Mouse (Mus musculus) mouse trophoblast stem cell (cell line): ENCODE data around the gene Kmt2c.

Experiments
- in situ Hi-C, 2 experiments: fragments of 300-500 bp; cut with MseI, MboI; formaldehyde crosslinking; loops; 2 replicates in 1 of 2; 3 replicates in 1 of 2; pipeline ENCODE4 v1.15.1; 2025

Kmt2c gene

DNA sequence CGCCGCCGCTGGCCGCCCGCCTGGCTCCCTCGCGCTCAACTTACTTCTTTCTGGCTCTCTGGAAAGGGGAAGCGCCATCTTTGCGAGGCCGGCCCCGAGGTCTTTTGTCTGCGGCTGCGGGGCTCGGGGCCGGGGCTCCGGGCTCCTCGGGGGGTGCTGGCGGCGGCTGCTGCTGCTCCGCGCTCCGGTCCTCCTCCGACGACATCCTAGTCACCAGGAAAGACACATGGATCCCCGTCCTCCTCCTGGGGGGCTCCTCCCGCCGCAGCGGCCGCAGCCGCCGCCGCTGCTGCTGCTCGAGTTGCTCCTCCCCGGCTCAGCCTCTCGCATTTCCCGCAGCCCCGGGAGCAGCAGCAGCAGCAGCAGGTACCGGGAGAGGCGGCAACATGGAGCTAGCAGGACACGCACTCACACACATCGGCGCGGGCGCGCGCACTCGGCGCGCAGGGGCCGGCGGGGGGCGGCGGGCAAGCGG lies at the start of gene Kmt2c:
TSS of gene Kmt2c (minus strand) at position 438 of the 475 bp plus-strand sequence.
- in situ Hi-C loops, result no loop called here

DNA sequence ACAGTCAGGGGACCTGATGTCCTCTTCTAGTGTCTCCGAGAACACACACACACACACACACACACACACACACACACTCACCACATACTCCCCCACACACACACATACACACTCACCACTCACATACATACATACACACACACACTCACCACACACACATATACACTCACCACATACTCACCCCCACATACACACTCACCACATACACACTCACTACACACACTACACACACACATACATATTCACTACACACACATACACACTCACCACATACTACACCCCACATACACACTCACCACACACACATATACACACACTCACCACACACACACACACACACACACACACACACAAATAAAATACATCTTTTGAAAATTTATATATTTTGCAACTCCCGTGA lies 48.3 kb upstream of the Kmt2c start:
- in situ Hi-C loops, result no loop called here

- in situ Hi-C loops, result no loop called here
These were observed 46.0 kb upstream of the Kmt2c start for GRCm38 (mm10) chr5:25544566-25544965.

DNA sequence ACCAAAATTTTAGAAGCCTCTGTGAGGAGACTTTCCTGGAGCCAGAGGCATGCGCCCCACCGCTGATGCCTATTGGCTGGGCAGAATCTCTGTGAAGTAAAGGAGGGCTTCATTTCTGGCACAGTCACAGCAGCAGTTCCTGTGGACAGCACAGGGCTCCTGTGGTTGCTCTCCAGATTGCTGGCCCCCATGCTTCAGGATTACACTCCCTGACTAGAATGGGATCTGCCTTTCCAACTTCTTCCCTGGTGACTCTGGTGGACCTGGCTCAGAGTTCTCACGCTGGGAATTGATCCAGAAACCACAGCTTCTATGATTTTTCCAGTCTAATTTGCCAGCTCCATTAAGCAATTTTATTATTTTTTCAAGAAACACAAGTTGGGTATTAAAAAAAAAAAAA lies 45.5 kb upstream of the Kmt2c start:
- in situ Hi-C loops, result no loop called here

DNA sequence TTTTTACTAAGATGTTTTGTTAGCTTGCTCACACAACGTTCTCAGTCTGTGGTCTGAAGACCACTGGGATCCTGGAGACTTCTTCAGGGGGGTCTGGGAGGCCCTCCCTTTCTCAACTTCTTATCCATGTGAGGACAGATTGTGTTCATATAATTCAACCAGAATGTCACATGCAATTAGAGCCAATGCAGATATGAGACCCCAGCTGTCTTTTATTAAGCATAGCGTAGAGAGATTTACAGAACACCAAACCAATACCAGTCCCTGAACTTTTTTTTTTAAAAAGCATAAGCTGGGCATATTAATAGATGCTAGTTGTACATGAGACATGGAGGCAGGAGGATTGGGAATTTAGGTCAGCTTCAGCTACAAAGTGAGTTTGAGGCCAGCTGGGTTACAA lies 43.1 kb upstream of the Kmt2c start:
- in situ Hi-C loops, result no loop called here

DNA sequence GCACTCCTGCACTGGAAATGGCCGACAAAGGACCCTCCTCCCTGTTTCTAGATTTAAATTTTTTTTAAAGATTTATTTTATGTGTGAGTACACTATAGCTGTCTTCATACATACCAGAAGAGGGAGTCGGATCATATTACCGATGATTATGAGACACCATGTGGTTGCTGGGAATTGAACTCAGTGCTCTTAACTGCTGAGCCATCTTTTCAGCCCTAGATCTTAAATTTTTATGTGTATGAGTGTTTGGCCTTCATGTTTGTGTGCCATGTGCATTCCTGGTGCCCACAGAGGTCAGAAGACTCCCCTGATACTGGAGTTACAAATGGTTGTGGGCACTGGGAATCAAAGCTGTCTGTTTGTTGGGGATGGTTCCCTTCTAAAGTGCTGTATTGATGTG lies 42.3 kb upstream of the Kmt2c start:
- in situ Hi-C loops, result no loop called here

DNA sequence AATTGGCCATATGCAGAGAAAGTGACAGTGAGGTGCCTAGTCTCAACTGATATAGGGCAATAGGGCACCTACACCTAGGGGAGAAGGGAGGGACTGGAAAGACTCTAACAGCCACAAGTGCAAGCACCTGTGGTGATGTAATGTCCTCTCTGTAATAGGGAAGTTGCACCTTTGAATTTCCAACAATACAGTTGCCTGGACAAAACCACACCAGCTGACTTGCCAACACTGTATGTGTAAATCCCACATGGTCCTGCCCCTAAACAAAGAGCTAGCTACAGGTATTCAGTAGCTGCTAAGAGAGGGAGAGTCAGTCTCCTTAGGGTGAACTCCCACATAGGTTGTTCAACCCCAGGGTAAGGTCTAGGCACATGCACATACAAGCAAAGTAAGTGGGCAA lies 41.8 kb upstream of the Kmt2c start:
- in situ Hi-C loops, result no loop called here

- in situ Hi-C loops, result no loop called here
These were observed 38.4 kb upstream of the Kmt2c start for GRCm38 (mm10) chr5:25536921-25537409.

DNA sequence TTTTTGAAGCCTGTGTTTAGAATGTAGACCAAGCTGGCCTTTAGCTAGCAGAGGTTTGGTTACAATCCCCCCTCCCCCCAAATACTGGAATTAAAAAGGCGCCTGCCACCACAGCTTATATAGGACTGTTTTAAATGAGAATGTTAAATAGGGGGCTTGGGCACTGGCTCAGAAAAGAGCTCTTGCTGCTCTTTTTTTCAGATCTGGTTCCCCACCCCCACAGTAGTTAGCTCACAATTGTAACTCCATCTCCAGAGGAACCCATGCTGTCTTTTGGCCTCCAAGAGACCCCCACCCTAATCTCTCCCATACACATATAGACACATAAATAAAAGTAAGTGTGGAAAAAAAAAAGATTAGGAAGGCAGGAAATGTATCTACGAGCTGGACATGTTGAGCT lies 37.9 kb upstream of the Kmt2c start:
- in situ Hi-C loops, result no loop called here

GRCm38 (mm10) chr5:25535566-25535965 lies 37.0 kb upstream of the Kmt2c start:
- in situ Hi-C loops, result no loop called here

DNA sequence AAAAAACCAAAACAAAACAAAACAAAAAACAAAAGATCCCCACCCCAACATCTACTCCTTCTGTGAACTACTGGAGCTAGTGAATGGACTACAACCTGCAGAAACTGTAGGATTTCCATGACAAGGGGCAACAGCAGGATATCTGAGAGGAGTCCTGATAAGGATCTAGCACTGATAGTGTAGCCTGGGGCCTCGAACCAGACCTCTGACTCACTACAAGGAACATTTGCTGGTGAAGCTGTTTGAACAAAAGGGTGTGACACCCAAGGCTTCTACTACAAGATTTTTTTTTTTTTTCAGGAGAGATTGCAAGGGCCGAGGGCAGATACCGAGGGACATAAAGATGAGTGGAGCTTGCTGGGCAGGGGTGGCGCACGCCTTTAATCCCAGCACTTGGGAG lies 34.7 kb upstream of the Kmt2c start:
- in situ Hi-C loops, result no loop called here

GRCm38 (mm10) chr5:25532256-25533147 lies 33.9 kb upstream of the Kmt2c start:
- in situ Hi-C loops, result no loop called here

DNA sequence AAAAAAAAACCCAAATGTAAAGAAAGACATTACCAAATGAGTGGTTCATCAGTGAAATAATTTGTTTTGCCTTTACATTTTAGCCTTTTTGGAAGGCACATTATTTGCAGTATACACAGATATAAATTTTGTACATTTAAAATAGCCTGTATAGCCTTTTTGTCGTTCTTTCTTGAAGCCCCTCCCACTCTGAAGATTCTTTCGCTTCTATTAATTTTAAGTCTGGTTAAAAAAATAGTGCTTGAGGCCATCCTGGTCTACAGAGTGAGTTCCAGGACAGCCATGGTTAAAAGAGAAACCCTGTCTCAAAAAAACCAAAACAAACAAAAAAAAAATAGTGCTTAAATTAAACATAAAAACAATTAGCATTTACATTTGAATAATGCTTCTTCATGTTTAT lies 32.0 kb upstream of the Kmt2c start:
- in situ Hi-C loops, result no loop called here

DNA sequence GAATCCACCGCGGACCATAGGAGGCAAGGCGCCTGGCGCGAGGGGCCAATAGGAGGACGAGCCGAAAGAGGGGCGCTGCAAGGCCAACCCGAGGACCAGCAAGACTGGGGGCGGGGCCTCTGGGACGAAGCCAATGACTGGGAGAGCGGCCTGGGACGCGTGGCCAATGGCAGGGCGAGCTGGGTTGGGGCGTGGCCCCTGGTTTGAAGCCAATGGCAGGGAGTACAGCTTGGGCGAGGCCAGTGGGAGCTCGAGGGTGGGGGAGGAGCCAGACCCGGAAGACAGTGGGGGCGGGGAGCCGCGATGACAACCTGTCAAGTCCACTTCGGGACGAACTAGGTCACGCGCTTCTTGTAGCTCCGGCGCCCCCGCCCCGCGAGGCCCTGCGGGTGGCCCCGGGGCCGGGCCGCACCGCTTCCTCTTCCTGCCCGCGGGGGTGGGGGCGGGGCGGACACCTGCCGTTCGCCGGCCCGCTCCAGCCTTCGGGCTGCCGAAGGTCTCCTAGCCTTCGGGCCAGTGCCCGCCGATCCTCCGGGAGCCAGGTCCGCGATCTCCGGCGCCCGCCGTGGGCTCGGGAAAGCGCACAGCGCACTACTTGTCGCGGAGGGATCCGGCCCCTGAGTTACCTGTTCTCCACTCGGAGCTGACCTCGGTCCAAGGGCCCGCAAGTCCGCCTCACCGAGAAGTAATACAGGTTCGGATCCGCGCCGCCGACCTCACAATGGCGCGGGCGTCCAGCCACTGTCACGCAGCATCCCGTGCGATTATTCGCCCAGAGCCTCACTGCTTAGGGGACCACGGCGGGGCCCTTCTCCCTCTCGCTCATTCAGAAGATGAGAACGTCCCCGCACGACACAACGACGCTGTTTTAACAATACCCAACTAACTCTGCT lies 31.2 kb upstream of the Kmt2c start:
- in situ Hi-C loops, result no loop called here

DNA sequence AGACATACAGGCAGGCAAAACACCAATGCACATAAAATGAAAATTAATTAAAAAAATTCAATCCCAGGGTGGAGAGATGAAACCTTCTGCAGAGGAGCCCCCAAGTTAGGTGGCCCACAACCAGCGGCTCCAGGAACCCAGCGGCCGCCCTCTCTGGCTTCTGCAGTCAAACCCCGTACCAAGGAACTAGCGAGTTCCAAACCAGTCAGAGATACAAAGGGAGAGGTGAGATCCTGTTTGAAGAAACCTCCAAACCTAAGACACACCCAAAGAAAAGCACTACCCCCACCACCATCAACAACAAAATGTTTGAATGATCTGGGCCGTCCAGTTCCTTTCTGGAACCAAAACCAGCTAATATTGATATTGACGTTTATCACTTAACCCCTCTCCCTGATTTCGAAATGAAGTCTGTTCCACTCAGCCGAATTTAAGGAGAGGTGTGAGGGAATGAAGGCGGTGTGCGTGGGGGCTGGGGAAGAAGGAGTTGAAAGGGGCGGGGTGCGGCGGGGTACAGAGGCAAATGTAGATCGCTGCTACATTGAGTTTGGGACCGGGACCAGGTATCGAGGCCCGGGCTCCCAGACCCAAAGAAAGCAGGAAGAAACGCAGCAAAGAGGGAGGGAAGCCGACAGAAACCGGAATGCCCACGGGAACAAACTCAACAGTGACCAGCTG lies 30.4 kb upstream of the Kmt2c start:
- in situ Hi-C loops, result no loop called here

- in situ Hi-C loops, result no loop called here
These were observed 29.4 kb upstream of the Kmt2c start for GRCm38 (mm10) chr5:25527971-25528370.

DNA sequence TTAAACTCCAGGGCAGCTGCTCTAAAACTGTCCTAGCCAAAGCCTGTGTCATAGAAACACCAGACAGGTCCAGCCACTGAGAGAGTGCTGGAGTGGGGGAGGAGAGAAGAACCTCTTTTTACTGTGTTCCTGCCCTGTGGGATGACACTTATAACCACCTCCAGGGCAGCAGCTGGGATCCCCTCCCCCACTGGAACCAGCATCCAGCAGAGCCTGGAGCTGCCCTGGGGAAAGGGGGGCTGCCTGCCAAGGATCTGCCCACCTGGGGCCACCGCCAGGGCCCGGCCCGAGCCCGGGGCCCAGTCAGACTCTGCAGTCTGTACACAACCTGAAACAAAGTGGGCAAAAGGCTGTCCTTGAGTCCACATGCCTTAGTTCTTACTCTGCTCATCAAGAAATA lies 28.3 kb upstream of the Kmt2c start:
- in situ Hi-C loops, result no loop called here

GRCm38 (mm10) chr5:25526116-25526515 lies 27.5 kb upstream of the Kmt2c start:
- in situ Hi-C loops, result no loop called here

DNA sequence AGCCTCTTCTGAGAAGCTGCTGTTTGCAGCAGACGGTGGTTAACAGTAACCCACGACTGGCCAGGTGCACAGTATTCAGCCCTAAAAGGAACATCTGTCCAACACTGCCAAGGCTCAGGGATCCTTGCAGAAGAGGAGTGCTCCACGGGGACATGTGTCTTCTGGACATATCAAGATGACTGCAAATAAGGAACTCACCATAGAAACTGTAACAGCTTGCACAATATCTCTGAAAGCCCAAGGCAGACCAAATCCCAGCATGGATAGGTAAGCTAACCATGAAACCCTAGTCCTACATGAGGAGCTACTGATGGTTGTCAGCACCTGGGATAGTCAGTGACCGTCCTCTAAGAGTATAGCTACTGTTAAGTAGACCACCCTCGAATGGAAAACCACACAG lies 22.9 kb upstream of the Kmt2c start:
- in situ Hi-C loops, result no loop called here

DNA sequence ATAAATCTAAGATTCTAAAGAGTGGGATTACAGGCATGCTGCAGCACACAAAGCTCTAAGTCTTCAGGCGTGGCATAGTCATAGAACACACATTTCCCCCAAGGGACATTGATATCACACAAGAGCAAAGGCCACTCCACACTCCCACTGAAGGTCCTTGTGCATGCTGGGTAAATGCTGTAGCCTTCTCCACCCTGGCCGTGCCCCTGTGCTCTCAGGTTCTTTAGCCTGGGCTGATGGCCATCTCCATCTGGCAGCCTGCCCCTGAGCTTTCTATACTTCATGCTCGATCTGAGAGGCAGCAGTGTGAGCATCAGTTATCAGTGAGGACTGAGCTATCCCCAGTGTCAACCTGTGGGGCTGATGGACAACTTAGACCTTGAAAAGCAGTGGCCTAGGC lies 21.2 kb upstream of the Kmt2c start:
- in situ Hi-C loops, result no loop called here

GRCm38 (mm10) chr5:25517550-25517949 lies 19.0 kb upstream of the Kmt2c start:
- in situ Hi-C loops, result no loop called here
